Mouse (Mus musculus) kidney, adult 2 months (tissue): ENCODE data around the gene Pla2g5. TPM values are rescaled to one million over a fixed set of nuclear protein-coding genes. Genes with fewer than 3 reads are reported as not detected.

Source experiments
- DNase-seq: peaks from one replicate; pipeline ENCODE4 v3.0.0; 2021
- H3K27ac ChIP-seq: fragments of 200-500 bp; 2 replicates; pipeline ENCODE4 v1.5.1; 2012; ENCODE audit warnings: low read depth, low read length, control low read depth, inconsistent platforms; ENCODE audit not compliant: insufficient read depth
- H3K27me3 ChIP-seq: fragments of 200-500 bp; replicated peaks from 2 replicates; pipeline ENCODE4 v1.6.1; 2012; ENCODE audit warnings: mild to moderate bottlenecking, moderate library complexity, low read length, inconsistent platforms; ENCODE audit not compliant: control insufficient read depth, insufficient read depth
- H3K36me3 ChIP-seq: fragments of 200-500 bp; 2 replicates; pipeline ENCODE4 v1.6.1; 2012; ENCODE audit warnings: mild to moderate bottlenecking, moderate library complexity, low read length, inconsistent platforms; ENCODE audit not compliant: control insufficient read depth, insufficient read depth
- H3K4me1 ChIP-seq: fragments of 200-500 bp; 2 replicates; pipeline ENCODE4 v1.6.1; 2011; ENCODE audit warnings: low read length; ENCODE audit not compliant: control insufficient read depth, insufficient read depth
- H3K4me3 ChIP-seq: fragments of 200-500 bp; 2 replicates; pipeline ENCODE4 v1.5.1; 2011; ENCODE audit warnings: mild to moderate bottlenecking, low read depth, low read length, control low read depth; ENCODE audit not compliant: insufficient read depth
- CTCF ChIP-seq: fragments of 200-500 bp; conservative IDR thresholded peaks from 2 replicates; pipeline ENCODE4 v1.5.1; 2011; ENCODE audit warnings: low read depth, mild to moderate bottlenecking, control low read depth, low read length, moderate library complexity, mixed read lengths; ENCODE audit not compliant: insufficient read depth, insufficient read length
- POLR2A ChIP-seq: fragments of 200-500 bp; IDR thresholded peaks from one replicate; pipeline ENCODE4 v1.6.1; 2011; ENCODE audit warnings: low read depth, low read length, control low read depth
- WGBS: fragments of 180-500 bp; shearing (Covaris S2); methylation state at CpG from one replicate; pipeline ENCODE4 v1.1.7; 2018; 5-methylcytosine and 5-hydroxymethylcytosine counted together
- polyA plus RNA-seq: library from polyadenylated mRNA; depleted of rRNA; stranded (reverse); fragments of >200 nt; gene quantifications from 2 replicates; pipeline ENCODE4 v1.2.3, GENCODE M21; 2012

The Pla2g5 gene
- polyA plus RNA-seq, 1 experiment, result 63.0 TPM

GRCm38 (mm10) chr4:138797217-138797570 lies 66.1 kb downstream of the Pla2g5 start:
- 65% methylated on average over 4 of the region's 4 CpGs for WGBS
- no peak for DNase-seq
- Histone ChIP-seq H3K36me3 (no peaks in the 10 kb centered on the region), H3K4me3 (no peak overlapping the region), H3K27me3 (no peaks in the 10 kb centered on the region), H3K27ac (no peak overlapping the region), H3K4me1 (peaks cover 7% of the 10 kb centered on the region; the same call in 1 of the 2 replicates)
- TF ChIP-seq CTCF (no peak), POLR2A (no peak)

- no peak overlapping the region for H3K4me3 ChIP-seq
- H3K36me3 ChIP-seq, result no peaks in the 10 kb centered on the region
- no peak for DNase-seq
- WGBS, result 39% methylated on average over 6 of the region's 6 CpGs
- no peak overlapping the region for H3K27ac ChIP-seq
- H3K27me3 ChIP-seq, result no peaks in the 10 kb centered on the region
- peaks cover 8% of the 10 kb centered on the region; the same call in 1 of the 2 replicates for H3K4me1 ChIP-seq
- no peak for TF ChIP-seq CTCF
- no peak for TF ChIP-seq POLR2A
Measured at GRCm38 (mm10) chr4:138796513-138797216, 66.6 kb downstream of the Pla2g5 start.

DNA sequence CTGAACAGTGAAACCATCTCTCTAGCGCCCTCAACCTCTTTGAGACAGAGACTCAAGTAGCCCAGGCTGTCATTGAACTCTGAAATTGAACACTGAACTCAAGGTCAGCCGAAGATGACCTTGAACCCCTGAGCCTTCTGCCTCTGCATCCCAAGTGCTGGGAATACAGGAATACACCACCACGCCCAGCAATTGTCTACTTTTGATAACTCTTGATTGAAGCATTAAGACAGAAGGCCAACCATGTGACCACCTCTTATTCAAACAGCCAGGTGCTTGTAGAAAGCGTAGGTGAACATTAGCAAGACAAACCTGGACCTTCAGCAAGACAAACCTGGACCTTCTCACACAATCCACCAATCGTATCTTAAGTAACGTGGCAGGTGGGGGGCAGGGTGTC lies 68.9 kb downstream of the Pla2g5 start:
- TF ChIP-seq POLR2A (no peak), CTCF (no peak)
- 95% methylated on average over 6 of the region's 6 CpGs for WGBS
- H3K27ac ChIP-seq, result no peak overlapping the region
- no peak overlapping the region for H3K4me3 ChIP-seq
- H3K27me3 ChIP-seq, result no peaks in the 10 kb centered on the region
- no peak for DNase-seq
- no peaks in the 10 kb centered on the region for H3K36me3 ChIP-seq
- H3K4me1 ChIP-seq, result peaks cover 8% of the 10 kb centered on the region; the same call in 1 of the 2 replicates

- WGBS, result 66% methylated on average over 2 of the region's 2 CpGs
- Histone ChIP-seq H3K27ac (no peak overlapping the region), H3K27me3 (no peaks in the 10 kb centered on the region), H3K36me3 (no peaks in the 10 kb centered on the region), H3K4me1 (peaks cover 8% of the 10 kb centered on the region; the same call in 1 of the 2 replicates), H3K4me3 (no peak overlapping the region)
- peak; percentile 50 for DNase-seq
- TF ChIP-seq CTCF, result peak; percentile 53
- no peak for TF ChIP-seq POLR2A
Measured at GRCm38 (mm10) chr4:138793276-138793675, 70.0 kb downstream of the Pla2g5 start.

GRCm38 (mm10) chr4:138792599-138792998 lies 70.7 kb downstream of the Pla2g5 start:
- H3K4me1 ChIP-seq, result peaks cover 8% of the 10 kb centered on the region; the same call in 1 of the 2 replicates
- H3K27me3 ChIP-seq, result no peaks in the 10 kb centered on the region
- no peak for TF ChIP-seq CTCF
- TF ChIP-seq POLR2A, result no peak
- DNase-seq, result peak; percentile 70
- H3K27ac ChIP-seq, result no peak overlapping the region
- WGBS, result 19% methylated on average over 9 of the region's 9 CpGs
- no peaks in the 10 kb centered on the region for H3K36me3 ChIP-seq
- H3K4me3 ChIP-seq, result no peak overlapping the region

DNA sequence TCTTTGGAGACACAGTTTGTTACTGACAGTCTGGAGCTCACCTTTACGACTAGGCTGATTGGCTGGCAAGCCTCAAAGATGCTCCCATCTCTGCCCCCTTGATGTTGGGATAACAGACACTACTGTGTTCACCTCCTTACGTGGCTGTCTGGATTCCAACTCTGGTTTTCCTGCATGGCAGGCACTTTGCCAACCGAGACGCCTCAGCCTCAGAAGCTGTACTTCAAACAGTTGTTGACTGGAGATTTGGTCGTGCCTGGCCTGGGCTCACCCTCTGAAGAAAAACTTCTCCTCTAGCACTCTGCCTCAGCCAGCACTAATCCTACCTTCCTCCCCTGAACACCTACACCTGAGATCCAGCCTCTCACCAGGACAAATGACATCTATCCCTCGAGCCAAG lies 71.8 kb downstream of the Pla2g5 start:
- Histone ChIP-seq H3K27ac (no peak overlapping the region), H3K27me3 (no peaks in the 10 kb centered on the region), H3K4me1 (peaks cover 8% of the 10 kb centered on the region; the same call in 1 of the 2 replicates), H3K36me3 (no peaks in the 10 kb centered on the region), H3K4me3 (no peak overlapping the region)
- DNase-seq, result peak; percentile 23
- WGBS, result 71% methylated on average over 6 of the region's 6 CpGs
- TF ChIP-seq POLR2A (no peak), CTCF (no peak)

- H3K27me3 ChIP-seq, result no peaks in the 10 kb centered on the region
- no peak overlapping the region for H3K4me3 ChIP-seq
- DNase-seq, result no peak
- no peak for TF ChIP-seq POLR2A
- no peak for TF ChIP-seq CTCF
- WGBS, result 84% methylated on average over 4 of the region's 4 CpGs
- no peaks in the 10 kb centered on the region for H3K36me3 ChIP-seq
- peaks cover 8% of the 10 kb centered on the region; the same call in 1 of the 2 replicates for H3K4me1 ChIP-seq
- no peak overlapping the region for H3K27ac ChIP-seq
Measured at GRCm38 (mm10) chr4:138788381-138788780, 74.9 kb downstream of the Pla2g5 start.

DNA sequence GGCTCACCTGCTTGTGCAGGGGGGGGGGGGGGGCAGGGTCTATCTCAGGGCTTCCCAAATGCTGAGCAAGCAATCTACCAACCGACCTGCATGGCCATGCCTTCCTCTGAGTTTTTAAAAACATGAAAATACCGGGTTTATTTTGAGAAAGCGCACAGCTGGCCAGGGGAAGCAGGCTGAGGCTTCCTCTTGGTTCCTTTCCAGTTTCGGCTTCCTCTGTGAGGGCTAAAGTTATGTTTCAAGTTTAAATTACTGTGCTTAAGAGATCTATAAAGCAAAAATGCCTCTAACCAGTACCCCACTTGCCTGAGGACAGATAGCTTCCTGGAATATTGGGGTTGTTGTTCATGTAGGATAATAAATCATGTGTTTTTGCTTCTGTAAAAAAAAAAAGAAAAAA lies 77.1 kb downstream of the Pla2g5 start:
- TF ChIP-seq POLR2A, result no peak
- peak; percentile 62 for DNase-seq
- WGBS, result 38% methylated on average over 4 of the region's 4 CpGs
- no peaks in the 10 kb centered on the region for H3K4me1 ChIP-seq
- H3K27ac ChIP-seq, result no peak overlapping the region
- no peak overlapping the region for H3K4me3 ChIP-seq
- no peaks in the 10 kb centered on the region for H3K27me3 ChIP-seq
- no peaks in the 10 kb centered on the region for H3K36me3 ChIP-seq
